Mouse (Mus musculus) heart, postnatal 10 days (tissue): Measurements from ENCODE around the gene Sept7. TPM values are rescaled to one million over a fixed set of nuclear protein-coding genes. Genes with fewer than 3 reads are reported as not detected.
"Not testable (repeated sequence)": the region's sequence is repeated elsewhere in the genome, so short reads cannot be mapped to it uniquely, and the experiment has no call there.

Experiments
- DNase-seq, 2 experiments: peaks; one replicate each; pipeline ENCODE4 v3.0.0; 2021
- intact Hi-C: fragments of 180-260 bp; cut with DNase I; formaldehyde crosslinking; loops from one replicate; pipeline ENCODE4 v1.15.1; 2025
- total RNA-seq, 2 experiments: library from RNA; stranded (reverse); gene quantifications; 2 replicates each; pipeline ENCODE4 v1.2.3; 2021

Sept7 gene
- total RNA-seq, 2 experiments from 2014 or later, result 162 to 187 TPM

- DNase-seq, result peak; percentile 77 to 80
- intact Hi-C loops, result loop anchor here (2.0 to 10.0 kb wide), 5 partner anchors 36 to 748 kb away; partner anchors contain the start of genes Dpy19l1 and Herpud2
Measured at GRCm38 (mm10) chr9:25252759-25253477, 679 bp downstream of the Sept7 start.

GRCm38 (mm10) chr9:25253478-25253824, 1.2 kb downstream of the Sept7 start:
- intact Hi-C loops, result loop anchor here (2.0 to 10.0 kb wide), 5 partner anchors 36 to 749 kb away; partner anchors contain the start of genes Dpy19l1 and Herpud2
- no peak for DNase-seq

- intact Hi-C loops, result no loop called here
Measured at GRCm38 (mm10) chr9:25260411-25260810, 8.2 kb downstream of the Sept7 start.

GRCm38 (mm10) chr9:25260979-25261378, 8.7 kb downstream of the Sept7 start:
- no peak for DNase-seq

More at GRCm38 (mm10) chr9:25260411-25260810, 8.2 kb downstream of the Sept7 start:
- no peak for DNase-seq

GRCm38 (mm10) chr9:25262087-25262486, 9.8 kb downstream of the Sept7 start:
- intact Hi-C loops, result no loop called here

More at GRCm38 (mm10) chr9:25260979-25261378, 8.7 kb downstream of the Sept7 start:
- intact Hi-C loops, result no loop called here

GRCm38 (mm10) chr9:25265795-25266194, 13.6 kb downstream of the Sept7 start:
- no peak for DNase-seq
- intact Hi-C loops, result no loop called here

More at GRCm38 (mm10) chr9:25262087-25262486, 9.8 kb downstream of the Sept7 start:
- no peak for DNase-seq

GRCm38 (mm10) chr9:25267133-25267532, 14.9 kb downstream of the Sept7 start:
- DNase-seq, result no peak
- intact Hi-C loops, result no loop called here

- no peak for DNase-seq
- intact Hi-C loops, result no loop called here
Measured at GRCm38 (mm10) chr9:25267574-25267973, 15.3 kb downstream of the Sept7 start.

- DNase-seq, result no peak
- intact Hi-C loops, result no loop called here
Measured at GRCm38 (mm10) chr9:25271902-25272301, 19.7 kb downstream of the Sept7 start.

- intact Hi-C loops, result no loop called here
- no peak for DNase-seq
Measured at GRCm38 (mm10) chr9:25289796-25290195, 37.6 kb downstream of the Sept7 start.

GRCm38 (mm10) chr9:25309505-25310182, 57.4 kb downstream of the Sept7 start:
- DNase-seq, result peak; percentile 41 to 59
- intact Hi-C loops, result loop anchor here (1.0 kb wide), 1 partner anchor 142 kb away; no protein-coding TSS in a partner anchor

GRCm38 (mm10) chr9:25314304-25314703, 62.1 kb downstream of the Sept7 start:
- intact Hi-C loops, result no loop called here
- no peak for DNase-seq

GRCm38 (mm10) chr9:25317827-25318505, 65.7 kb downstream of the Sept7 start:
- intact Hi-C loops, result loop anchor here (1.0 to 2.0 kb wide), 2 partner anchors 165 to 274 kb away; no protein-coding TSS in a partner anchor

GRCm38 (mm10) chr9:25319676-25320075, 67.4 kb downstream of the Sept7 start:
- intact Hi-C loops, result loop anchor here (2.0 kb wide), 1 partner anchor 163 kb away; no protein-coding TSS in a partner anchor

More at GRCm38 (mm10) chr9:25317827-25318505, 65.7 kb downstream of the Sept7 start:
- DNase-seq, result peak; percentile 75 to 81

GRCm38 (mm10) chr9:25327727-25328370, 75.6 kb downstream of the Sept7 start:
- no peak for DNase-seq
- intact Hi-C loops, result no loop called here

More at GRCm38 (mm10) chr9:25319676-25320075, 67.4 kb downstream of the Sept7 start:
- DNase-seq, result not testable (repeated sequence)

GRCm38 (mm10) chr9:25328946-25329723, 76.9 kb downstream of the Sept7 start:
- intact Hi-C loops, result no loop called here
- no peak for DNase-seq

GRCm38 (mm10) chr9:25337436-25338198, 85.4 kb downstream of the Sept7 start:
- DNase-seq, result peak; percentile 25 to 52
- intact Hi-C loops, result loop anchor here (10.0 kb wide), 1 partner anchor 117 kb away; no protein-coding TSS in a partner anchor

GRCm38 (mm10) chr9:25340412-25340811, 88.2 kb downstream of the Sept7 start:
- intact Hi-C loops, result no loop called here
- no peak for DNase-seq

GRCm38 (mm10) chr9:25353775-25354174, 101.5 kb downstream of the Sept7 start:
- DNase-seq, result no peak
- intact Hi-C loops, result no loop called here
